Mouse (Mus musculus) limb, embryonic 12.5 days (tissue): ENCODE measurements at regions not wholly inside any gene's neighbourhood (a gene's known extent, or its start where the extent isn't known, plus 50 kb on each side); places are given as distances from the start of the nearest gene placed in this dataset.

ENCODE experiments used
- ATAC-seq: fragments of 200-750 bp; cut with Nextera tagmentation; 2 replicates; pipeline ENCODE4 v1.8.0; 2017; ENCODE audit warnings: low read depth, moderate TSS enrichment; ENCODE audit not compliant: insufficient number of reproducible peaks, insufficient read depth, low FRiP score, low TSS enrichment
- H3K27ac ChIP-seq: fragments of 300-500 bp; sonication (generic); 2 replicates; pipeline ENCODE4 v1.5.1; 2016; ENCODE audit warnings: mild to moderate bottlenecking, moderate library complexity
- H3K27me3 ChIP-seq: fragments of 300-500 bp; sonication (generic); 2 replicates; pipeline ENCODE4 v1.6.1; 2016; ENCODE audit warnings: mild to moderate bottlenecking, moderate library complexity
- H3K36me3 ChIP-seq: fragments of 300-500 bp; sonication (generic); 2 replicates; pipeline ENCODE4 v1.6.1; 2016; ENCODE audit warnings: mild to moderate bottlenecking, moderate library complexity
- H3K4me1 ChIP-seq: fragments of 300-500 bp; sonication (generic); replicated peaks from 2 replicates; pipeline ENCODE4 v1.6.1; 2016
- H3K4me2 ChIP-seq: fragments of 300-500 bp; sonication (generic); 2 replicates; pipeline ENCODE4 v1.6.1; 2016; ENCODE audit warnings: mild to moderate bottlenecking, moderate library complexity
- H3K4me3 ChIP-seq: fragments of 300-500 bp; sonication (generic); replicated peaks from 2 replicates; pipeline ENCODE4 v1.5.1; 2016; ENCODE audit warnings: mild to moderate bottlenecking
- H3K9ac ChIP-seq: fragments of 300-500 bp; sonication (generic); replicated peaks from 2 replicates; pipeline ENCODE4 v1.6.1; 2016; ENCODE audit warnings: mild to moderate bottlenecking, moderate library complexity
- H3K9me3 ChIP-seq: fragments of 300-500 bp; sonication (generic); 2 replicates; pipeline ENCODE4 v1.6.1; 2016; ENCODE audit warnings: mild to moderate bottlenecking, moderate library complexity
- WGBS: fragments of 180-500 bp; shearing (Covaris S2); methylation state at CpG from one replicate; pipeline ENCODE4 v1.1.7; 2016; 5-methylcytosine and 5-hydroxymethylcytosine counted together

DNA sequence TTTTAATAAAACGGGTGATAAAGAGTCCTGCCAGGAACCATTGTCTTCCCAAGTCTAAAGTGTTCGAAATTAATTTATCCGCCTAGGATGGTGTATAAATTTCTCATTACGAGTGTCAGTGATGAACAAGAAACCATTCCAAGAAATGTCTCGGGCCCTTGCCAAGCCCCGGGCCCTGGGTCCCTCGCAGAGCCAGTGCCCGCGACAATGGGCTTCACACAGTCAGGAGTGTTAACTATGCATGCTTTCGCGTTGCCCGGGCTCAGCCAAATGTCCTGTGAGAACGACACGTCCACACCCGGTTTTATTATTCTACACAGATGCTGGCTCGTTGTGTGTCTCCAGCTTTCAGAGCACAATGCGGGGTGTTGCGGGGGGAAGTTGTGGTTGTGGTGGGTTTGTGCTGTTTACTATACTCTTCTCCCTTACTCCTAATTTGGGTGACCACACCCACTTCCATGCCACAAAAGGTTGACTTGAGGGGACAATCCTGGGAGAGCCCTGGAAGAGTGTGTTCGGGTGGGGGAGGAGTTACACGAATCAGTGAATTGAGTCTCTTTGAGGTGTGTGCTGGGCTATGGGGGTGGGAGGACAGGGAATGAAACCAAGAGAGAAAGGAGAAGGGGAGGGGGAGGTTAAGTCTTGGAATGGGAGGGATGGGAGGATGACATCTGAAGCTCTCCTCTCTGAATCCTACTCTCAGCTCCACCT lies 166.5 kb downstream of the Inhbb start:
- Histone ChIP-seq H3K9ac (no peak overlapping the region), H3K4me3 (no peak overlapping the region), H3K27ac (no peak overlapping the region), H3K9me3 (no peaks in the 10 kb centered on the region), H3K36me3 (no peaks in the 10 kb centered on the region), H3K27me3 (no peaks in the 10 kb centered on the region), H3K4me2 (no peak overlapping the region), H3K4me1 (no peaks in the 10 kb centered on the region)
- ATAC-seq: no peak
- WGBS: 82% methylated on average over 20 of the region's 20 CpGs

DNA sequence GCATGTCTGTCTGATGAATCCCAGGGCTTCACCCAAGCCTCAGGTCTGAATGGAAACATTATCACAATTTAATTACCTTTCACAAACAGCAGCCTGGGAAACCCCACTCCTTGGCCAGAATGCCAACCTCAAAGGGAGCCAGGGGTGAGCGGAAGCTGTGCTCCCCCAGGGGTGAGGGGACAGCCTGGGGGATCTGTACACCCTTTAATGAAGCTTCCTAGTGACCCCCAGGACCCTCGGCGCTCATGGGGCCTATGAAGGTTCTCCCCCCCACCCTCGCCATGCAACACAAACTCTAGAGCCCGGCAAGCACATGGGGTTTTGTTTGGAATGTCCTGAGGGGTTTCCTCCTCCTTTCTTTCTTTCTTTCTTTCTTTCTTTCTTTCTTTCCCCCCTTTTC lies 167.1 kb downstream of the Inhbb start:
- Histone ChIP-seq H3K4me1 (no peaks in the 10 kb centered on the region), H3K36me3 (no peaks in the 10 kb centered on the region), H3K9ac (no peak overlapping the region), H3K4me3 (no peak overlapping the region), H3K27ac (no peak overlapping the region), H3K9me3 (no peaks in the 10 kb centered on the region), H3K27me3 (no peaks in the 10 kb centered on the region), H3K4me2 (no peak overlapping the region)
- WGBS: 90% methylated on average over 5 of the region's 5 CpGs
- ATAC-seq: no peak

DNA sequence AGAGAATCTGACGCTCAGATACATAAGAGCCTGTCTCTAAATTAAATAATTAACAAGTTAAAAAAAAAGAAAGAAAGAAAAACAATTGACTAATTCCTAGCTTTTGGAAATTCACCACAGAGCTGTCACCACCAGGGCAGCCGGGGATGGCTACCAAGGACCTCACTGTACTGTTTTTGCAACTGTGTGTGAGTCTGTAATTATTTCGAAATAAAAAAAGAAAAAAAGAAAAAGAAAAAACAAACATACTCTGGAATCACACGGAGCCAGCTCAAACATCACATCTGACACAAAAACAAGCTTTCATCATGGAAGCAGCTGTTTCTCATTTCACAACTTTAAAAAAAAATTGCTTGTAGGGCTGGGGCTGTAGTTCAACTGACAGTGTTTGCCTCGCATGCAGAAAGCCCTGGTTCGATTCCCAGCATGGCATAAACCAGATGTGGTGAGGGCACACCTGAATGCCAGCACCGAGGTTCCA lies 168.6 kb downstream of the Inhbb start:
- ATAC-seq: no peak
- Histone ChIP-seq H3K27me3 (no peaks in the 10 kb centered on the region), H3K4me3 (no peak overlapping the region), H3K9me3 (no peaks in the 10 kb centered on the region), H3K4me1 (no peaks in the 10 kb centered on the region), H3K4me2 (no peak overlapping the region), H3K27ac (no peak overlapping the region), H3K9ac (no peak overlapping the region), H3K36me3 (no peaks in the 10 kb centered on the region)
- 53% methylated on average over 7 of the region's 7 CpGs for whole genome bisulfite sequencing

DNA sequence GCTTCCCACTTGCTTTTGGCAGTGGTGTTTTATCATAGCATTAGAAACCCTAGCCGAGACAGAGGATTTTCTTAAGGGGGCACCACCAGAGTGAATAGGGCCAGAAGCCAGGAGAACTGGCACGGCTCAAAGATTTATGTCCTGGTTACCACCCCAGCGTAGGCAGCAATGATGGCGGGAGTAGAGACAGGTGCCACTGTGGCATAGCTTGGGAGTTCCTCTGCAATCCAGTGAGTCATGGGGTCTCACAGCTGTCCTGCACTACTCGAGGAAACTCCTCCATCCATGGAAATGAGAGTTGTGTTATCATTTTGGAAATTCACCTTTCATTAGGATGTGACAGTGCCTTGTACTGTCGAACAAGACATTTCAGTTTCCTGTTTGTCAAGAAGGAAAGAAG lies 169.6 kb downstream of the Inhbb start:
- Histone ChIP-seq H3K9ac (no peak overlapping the region), H3K4me1 (no peaks in the 10 kb centered on the region), H3K4me3 (no peak overlapping the region), H3K36me3 (no peaks in the 10 kb centered on the region), H3K4me2 (no peak overlapping the region), H3K27me3 (no peaks in the 10 kb centered on the region), H3K27ac (no peak overlapping the region), H3K9me3 (no peaks in the 10 kb centered on the region)
- 88% methylated on average over 6 of the region's 6 CpGs for WGBS
- no peak for ATAC-seq

DNA sequence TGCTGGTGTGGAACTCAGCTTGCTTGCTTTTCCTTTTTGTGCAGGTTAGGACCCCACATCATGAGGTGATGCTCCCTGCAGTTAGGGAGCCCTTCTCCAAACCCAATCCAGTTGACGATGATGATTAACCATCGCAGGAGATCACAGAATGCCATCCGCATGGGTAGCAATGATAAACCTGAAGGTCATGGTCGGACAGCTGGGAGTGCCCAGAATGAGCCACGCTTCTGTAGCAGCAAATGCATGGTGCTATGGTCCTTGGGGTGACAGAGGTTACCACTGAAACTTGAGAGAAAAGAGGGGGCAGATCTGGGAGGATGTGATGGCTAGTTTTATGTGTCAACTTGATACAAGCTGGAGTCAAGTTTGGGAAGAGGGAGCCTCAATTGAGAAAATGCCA lies 170.3 kb downstream of the Inhbb start:
- Histone ChIP-seq H3K36me3 (no peaks in the 10 kb centered on the region), H3K4me2 (no peak overlapping the region), H3K4me1 (no peaks in the 10 kb centered on the region), H3K9ac (no peak overlapping the region), H3K9me3 (no peaks in the 10 kb centered on the region), H3K27me3 (no peaks in the 10 kb centered on the region), H3K4me3 (no peak overlapping the region), H3K27ac (no peak overlapping the region)
- no peak for ATAC-seq
- 96% methylated on average over 5 of the region's 5 CpGs for WGBS

DNA sequence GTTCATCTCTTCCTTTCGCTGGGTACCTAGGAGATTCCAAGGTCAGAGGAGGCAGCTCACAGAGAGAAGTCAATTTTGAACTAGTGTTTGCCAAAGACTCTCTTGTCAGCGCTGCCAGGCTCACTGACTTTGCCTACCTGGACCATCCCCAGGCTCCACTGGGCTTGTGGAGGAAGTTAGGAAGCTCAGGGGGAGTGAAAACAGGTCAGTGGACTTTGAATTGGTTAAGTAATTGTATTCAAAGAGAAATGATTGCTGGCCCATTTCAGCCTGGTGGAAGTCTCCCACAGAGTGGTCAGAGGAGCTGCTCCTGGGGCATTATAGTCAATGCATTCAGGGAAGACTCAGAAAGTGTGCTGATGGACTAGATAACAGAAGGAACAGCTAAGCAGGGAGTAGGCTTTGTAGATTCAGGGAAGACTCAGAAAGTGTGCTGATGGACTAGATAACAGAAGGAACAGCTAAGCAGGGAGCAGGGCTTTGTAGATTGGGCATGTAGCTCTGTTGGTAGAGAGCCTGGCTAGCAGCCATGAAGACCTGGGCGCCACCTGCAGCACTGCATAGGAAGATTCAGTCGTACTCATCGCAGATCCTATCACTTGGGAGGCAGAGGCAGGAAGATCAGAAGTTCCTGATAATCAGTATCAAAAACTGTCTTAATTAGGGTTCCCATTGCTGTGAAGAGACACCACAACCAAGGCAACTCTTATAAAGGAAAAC lies 173.1 kb downstream of the Inhbb start:
- no peak overlapping the region for H3K27ac ChIP-seq
- 87% methylated on average over 5 of the region's 5 CpGs for WGBS
- no peaks in the 10 kb centered on the region for H3K9me3 ChIP-seq
- H3K4me2 ChIP-seq: no peak overlapping the region
- no peak overlapping the region for H3K4me3 ChIP-seq
- H3K27me3 ChIP-seq: no peaks in the 10 kb centered on the region
- H3K9ac ChIP-seq: no peak overlapping the region
- H3K36me3 ChIP-seq: no peaks in the 10 kb centered on the region
- no peak for ATAC-seq
- H3K4me1 ChIP-seq: no peaks in the 10 kb centered on the region

DNA sequence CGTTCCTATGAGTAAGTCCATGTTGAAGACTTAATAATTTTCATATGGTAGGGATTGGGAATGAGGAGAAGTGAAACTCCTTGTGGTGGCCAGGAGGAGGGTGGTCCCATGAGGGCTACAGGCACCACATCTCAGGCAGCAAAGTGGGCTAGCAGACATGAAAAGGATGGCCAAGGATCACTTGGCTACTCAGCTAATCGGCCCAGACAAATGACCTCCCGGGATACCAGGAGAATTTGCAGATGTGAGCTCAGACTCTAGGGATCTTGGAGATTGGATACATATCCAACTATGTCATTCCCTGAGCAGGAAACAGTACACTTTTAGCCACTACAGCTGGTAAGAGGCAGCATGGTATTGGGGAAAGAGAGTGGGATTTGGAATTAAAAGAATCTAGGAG lies 174.9 kb downstream of the Inhbb start:
- Histone ChIP-seq H3K4me1 (no peaks in the 10 kb centered on the region), H3K9ac (no peak overlapping the region), H3K4me2 (no peak overlapping the region), H3K27ac (no peak overlapping the region), H3K4me3 (no peak overlapping the region), H3K9me3 (no peaks in the 10 kb centered on the region), H3K36me3 (no peaks in the 10 kb centered on the region), H3K27me3 (no peaks in the 10 kb centered on the region)
- no peak for ATAC-seq
- 70% methylated on average over 3 of the region's 3 CpGs for whole genome bisulfite sequencing

DNA sequence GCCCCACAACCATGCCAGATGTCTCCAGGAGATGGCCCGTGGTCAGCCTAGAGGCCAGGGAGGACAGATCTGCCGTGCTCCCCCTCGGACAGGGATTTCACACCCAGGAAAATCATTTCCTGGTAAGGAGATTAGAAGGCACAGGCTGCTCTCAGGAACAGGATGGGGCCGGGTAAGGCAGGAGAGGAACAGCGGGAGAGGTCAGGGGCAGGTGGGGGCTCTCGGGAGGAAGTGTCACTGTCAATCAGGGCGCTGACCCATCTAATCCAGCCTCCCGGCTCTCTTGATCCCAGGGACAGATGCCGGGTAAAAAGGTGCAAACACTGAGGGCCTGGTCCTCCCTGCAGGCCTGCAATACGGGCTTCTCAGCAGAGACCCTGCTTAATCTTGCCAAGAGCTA lies 183.6 kb downstream of the Inhbb start:
- ATAC-seq: no peak
- Histone ChIP-seq H3K36me3 (no peaks in the 10 kb centered on the region), H3K27ac (no peak overlapping the region), H3K27me3 (no peaks in the 10 kb centered on the region), H3K4me3 (no peak overlapping the region), H3K9me3 (no peaks in the 10 kb centered on the region), H3K4me2 (no peak overlapping the region), H3K9ac (no peak overlapping the region), H3K4me1 (no peaks in the 10 kb centered on the region)
- 40% methylated on average over 10 of the region's 10 CpGs for WGBS

DNA sequence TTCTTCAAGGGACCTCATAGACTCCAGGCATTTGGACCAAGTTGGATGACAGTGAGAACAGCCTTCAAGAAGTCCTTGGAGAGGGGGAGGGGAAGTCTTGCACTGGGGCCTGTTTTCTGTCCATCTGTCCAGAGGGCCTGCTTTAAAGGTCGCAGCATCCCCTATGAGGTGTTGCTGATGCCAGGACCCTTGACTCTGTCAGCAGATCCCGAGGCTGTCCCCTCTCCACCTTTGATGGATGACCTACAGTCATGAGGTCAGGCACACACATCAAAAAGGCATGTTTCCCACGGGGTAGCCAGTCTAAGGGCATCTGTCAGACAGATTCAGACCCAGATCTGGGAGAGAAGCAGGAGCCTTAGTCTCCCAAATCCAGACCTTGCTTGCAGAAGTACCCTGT lies 183.4 kb upstream of the Gli2 start:
- no peak overlapping the region for H3K9ac ChIP-seq
- H3K4me2 ChIP-seq: no peak overlapping the region
- no peaks in the 10 kb centered on the region for H3K36me3 ChIP-seq
- ATAC-seq: no peak
- no peak overlapping the region for H3K27ac ChIP-seq
- no peaks in the 10 kb centered on the region for H3K27me3 ChIP-seq
- WGBS: 17% methylated on average over 3 of the region's 3 CpGs
- no peak overlapping the region for H3K4me3 ChIP-seq
- no peaks in the 10 kb centered on the region for H3K9me3 ChIP-seq
- H3K4me1 ChIP-seq: no peaks in the 10 kb centered on the region

DNA sequence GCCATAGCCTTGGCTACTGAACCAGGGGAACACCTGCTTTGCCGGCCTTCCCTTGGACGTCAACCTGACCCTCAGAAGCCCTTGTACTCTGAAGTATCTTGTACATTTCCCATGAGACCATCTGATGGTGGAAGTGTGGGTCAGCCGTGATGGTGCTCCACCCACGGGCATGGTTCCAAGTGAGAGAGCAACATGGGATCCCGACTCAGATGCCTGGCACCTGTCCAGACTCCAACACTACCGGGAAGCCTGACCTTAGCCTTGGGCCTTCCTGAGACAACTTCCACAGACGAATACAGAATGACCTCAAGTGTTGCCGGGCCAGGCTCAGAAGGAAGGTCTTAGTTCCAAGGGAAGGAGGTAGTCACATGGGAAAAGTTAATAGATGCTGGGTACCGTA lies 181.0 kb upstream of the Gli2 start:
- Histone ChIP-seq H3K27me3 (no peaks in the 10 kb centered on the region), H3K4me1 (no peaks in the 10 kb centered on the region), H3K4me2 (no peak overlapping the region), H3K4me3 (no peak overlapping the region), H3K9me3 (no peaks in the 10 kb centered on the region), H3K9ac (no peak overlapping the region), H3K36me3 (no peaks in the 10 kb centered on the region), H3K27ac (no peak overlapping the region)
- 92% methylated on average over 9 of the region's 9 CpGs for WGBS
- no peak for ATAC-seq

DNA sequence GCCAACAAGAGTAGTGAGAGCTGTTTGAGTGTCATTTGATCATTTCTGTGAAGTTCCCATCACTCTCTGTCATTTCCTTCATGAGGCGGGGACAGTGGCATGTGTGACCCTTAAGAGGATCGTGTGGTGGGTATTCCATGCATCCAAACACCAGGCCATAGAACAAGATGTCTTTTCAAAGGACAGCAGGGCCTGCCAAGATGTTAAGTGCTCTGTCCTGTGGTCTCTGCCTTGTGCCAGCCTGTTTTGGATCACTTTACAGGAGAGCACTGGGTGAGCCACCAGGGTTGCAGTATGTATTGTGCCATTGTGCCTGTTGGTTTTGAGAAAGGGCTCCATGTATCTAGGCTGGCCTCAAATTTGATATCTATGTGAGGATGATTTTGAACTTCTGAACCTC lies 173.6 kb upstream of the Gli2 start:
- H3K9ac ChIP-seq: no peak overlapping the region
- WGBS: 66% methylated on average over 2 of the region's 2 CpGs
- no peak overlapping the region for H3K27ac ChIP-seq

DNA sequence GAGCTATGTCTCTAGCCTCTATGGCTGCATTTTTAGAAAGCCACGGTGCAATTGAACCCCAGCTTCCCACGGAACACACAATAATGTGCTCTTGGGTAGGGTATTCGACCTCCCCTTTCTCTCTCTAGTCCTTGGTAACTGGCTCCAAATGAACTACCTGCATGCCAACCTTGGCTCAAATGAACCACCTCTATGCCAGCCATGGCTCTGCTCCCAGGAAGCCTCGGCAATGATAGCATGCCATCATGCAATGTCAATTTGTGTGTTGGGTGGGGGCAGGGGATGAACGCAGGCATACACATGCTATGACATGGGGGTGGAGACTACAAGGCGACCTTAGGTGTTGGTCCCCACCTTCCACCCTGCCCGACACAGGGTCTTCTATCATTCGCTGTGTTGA lies 170.5 kb upstream of the Gli2 start:
- Histone ChIP-seq H3K4me1 (no peaks in the 10 kb centered on the region), H3K9ac (no peak overlapping the region), H3K36me3 (no peaks in the 10 kb centered on the region), H3K27ac (no peak overlapping the region), H3K4me3 (no peak overlapping the region), H3K27me3 (no peaks in the 10 kb centered on the region), H3K4me2 (no peak overlapping the region), H3K9me3 (no peaks in the 10 kb centered on the region)
- ATAC-seq: no peak
- WGBS: 92% methylated on average over 8 of the region's 8 CpGs

More for the DNA sequence above, 173.6 kb upstream of the Gli2 start:
- Histone ChIP-seq H3K4me1 (no peaks in the 10 kb centered on the region), H3K4me3 (no peak overlapping the region), H3K27me3 (no peaks in the 10 kb centered on the region), H3K4me2 (no peak overlapping the region), H3K36me3 (no peaks in the 10 kb centered on the region), H3K9me3 (no peaks in the 10 kb centered on the region)
- ATAC-seq: no peak
